Mouse (Mus musculus) E14TG2a.4 (cell line): ENCODE measurements at regions not wholly inside any gene's neighbourhood (a gene's known extent, or its start where the extent isn't known, plus 50 kb on each side); places are given as distances from the start of the nearest gene placed in this dataset.

Source experiments
- CTCF ChIP-seq: conservative IDR thresholded peaks from 2 replicates; pipeline ENCODE4 v1.5.1; 2014; ENCODE audit warnings: low read length
- NANOG ChIP-seq: IDR thresholded peaks from 2 replicates; pipeline ENCODE4 v1.6.1; 2014; ENCODE audit warnings: borderline replicate concordance, low read length, mixed read lengths
- POU5F1 ChIP-seq: IDR thresholded peaks from 2 replicates; pipeline ENCODE4 v1.6.1; 2014; ENCODE audit warnings: low read length, borderline replicate concordance

GRCm38 (mm10) chr11:71884861-71885260 lies 135.1 kb downstream of the Wscd1 start:
- TF ChIP-seq CTCF, result no peak
- no peak for TF ChIP-seq POU5F1
- TF ChIP-seq NANOG, result no peak
